Mouse (Mus musculus): ENCODE measurements around the gene Rfx1.

DNA sequence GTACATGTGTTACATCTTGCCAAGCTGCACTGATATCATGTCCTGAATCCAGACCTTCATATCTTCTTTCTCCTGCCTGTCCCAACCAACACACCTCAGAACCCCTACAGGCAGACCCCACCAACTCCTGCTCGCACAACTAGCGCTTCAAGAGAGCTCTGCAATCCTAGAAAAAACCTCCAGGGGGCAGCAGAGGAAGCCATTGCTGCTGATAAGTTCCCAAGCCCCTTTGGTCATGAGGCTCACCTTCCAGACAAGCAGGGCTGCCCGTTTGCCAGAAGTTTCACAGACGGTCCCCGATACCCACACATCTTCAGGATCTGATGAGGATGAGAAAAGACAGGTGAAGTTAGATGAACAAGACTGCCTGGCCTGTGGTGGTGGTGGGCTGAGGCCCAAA lies 27.6 kb upstream of the Rfx1 start:
- TF ChIP-seq GATA1 (IDR thresholded peaks at IDR 0.05; ENCODE audit: low read length) = no peak
- no peak for TF ChIP-seq TAL1 (IDR thresholded peaks at IDR 0.05; ENCODE audit: low read length)

Data from erythroblast, embryonic 14.5 days (primary cell).